Mouse (Mus musculus) megakaryocyte, embryonic 14.5 days (primary cell): ENCODE data around the gene Ehbp1.

Experiments used
- FLI1 ChIP-seq: IDR thresholded peaks from 2 replicates; pipeline ENCODE4 v1.6.1; 2012; ENCODE audit warnings: low read length, inconsistent platforms, mixed read lengths
- GATA1 ChIP-seq: IDR thresholded peaks from 3 replicates; pipeline ENCODE4 v1.6.1; 2012; ENCODE audit warnings: mixed read lengths, low read length, inconsistent platforms, borderline replicate concordance

DNA sequence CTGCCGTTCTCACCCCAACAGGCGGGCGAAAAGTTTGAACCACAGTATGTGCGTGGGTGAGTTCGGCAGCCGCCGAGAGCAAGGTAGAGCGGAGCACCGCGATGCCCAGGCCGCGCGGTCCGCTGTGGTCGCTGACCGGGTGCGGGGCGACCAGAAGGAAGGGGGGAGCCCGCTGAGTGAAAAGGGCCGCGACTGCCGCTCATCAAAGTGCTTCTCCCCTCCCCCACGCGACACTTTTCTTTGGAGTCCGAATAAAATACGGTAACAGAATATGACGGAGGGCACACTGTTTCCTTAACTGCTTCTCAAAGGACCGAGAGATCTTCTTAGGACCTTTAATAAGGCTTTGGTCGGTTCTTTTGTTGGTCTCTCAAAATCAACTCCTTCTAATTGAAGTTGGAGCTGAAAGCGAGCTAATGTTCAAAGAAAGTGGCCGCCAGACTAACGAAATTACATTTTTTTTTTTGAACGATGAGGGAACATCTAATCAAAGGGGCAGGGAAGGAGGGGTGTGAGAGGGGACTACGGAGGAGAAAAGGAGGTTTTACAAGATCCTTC, 339.2 kb downstream of the Ehbp1 start, which contains the start of gene Otx1:
- TF ChIP-seq GATA1 (no peak), FLI1 (no peak)
